Mouse (Mus musculus) liver, embryonic 12.5 days (tissue): ENCODE data around the gene Pde9a. TPM values are rescaled to one million over a fixed set of nuclear protein-coding genes. Genes with fewer than 3 reads are reported as not detected.

Source experiments
- ATAC-seq: fragments of 200-750 bp; cut with Nextera tagmentation; 2 replicates; pipeline ENCODE4 v1.8.0; 2017; ENCODE audit warnings: moderate number of reproducible peaks, mild to moderate bottlenecking, moderate library complexity
- H3K27ac ChIP-seq: fragments of 300-500 bp; sonication (generic); 2 replicates; pipeline ENCODE4 v1.5.1; 2016; ENCODE audit warnings: mild to moderate bottlenecking
- H3K27me3 ChIP-seq: fragments of 300-500 bp; sonication (generic); replicated peaks from 2 replicates; pipeline ENCODE4 v1.6.1; 2016; ENCODE audit warnings: mild to moderate bottlenecking, moderate library complexity
- H3K36me3 ChIP-seq: fragments of 300-500 bp; sonication (generic); 2 replicates; pipeline ENCODE4 v1.6.1; 2016; ENCODE audit warnings: mild to moderate bottlenecking, moderate library complexity
- H3K4me1 ChIP-seq: fragments of 300-500 bp; sonication (generic); 2 replicates; pipeline ENCODE4 v1.6.1; 2016
- H3K4me2 ChIP-seq: fragments of 300-500 bp; sonication (generic); 2 replicates; pipeline ENCODE4 v1.6.1; 2016; ENCODE audit warnings: mild to moderate bottlenecking, moderate library complexity
- H3K4me3 ChIP-seq: fragments of 300-500 bp; sonication (generic); 2 replicates; pipeline ENCODE4 v1.5.1; 2016; ENCODE audit warnings: mild to moderate bottlenecking, moderate library complexity
- H3K9ac ChIP-seq: fragments of 300-500 bp; sonication (generic); 2 replicates; pipeline ENCODE4 v1.6.1; 2016; ENCODE audit warnings: mild to moderate bottlenecking, moderate library complexity
- H3K9me3 ChIP-seq: fragments of 300-500 bp; sonication (generic); replicated peaks from 2 replicates; pipeline ENCODE4 v1.6.1; 2016; ENCODE audit warnings: mild to moderate bottlenecking, moderate library complexity
- WGBS: fragments of 180-500 bp; shearing (Covaris S2); methylation state at CpG from one replicate; pipeline ENCODE4 v1.1.7; 2016; ENCODE audit not compliant: insufficient replicate concordance; 5-methylcytosine and 5-hydroxymethylcytosine counted together
- polyA plus RNA-seq: library from polyadenylated mRNA; unstranded; fragments of >200 nt; fragmentation: Nextera tagmentation; extraction: Ambion mirVana; gene quantifications from 2 replicates; pipeline ENCODE4 v1.2.1, GENCODE M21; 2016

Gene Pde9a
- polyA plus RNA-seq, 1 experiment from 2014 or later: 5.6 TPM

- WGBS: 82% methylated on average over 4 of the region's 4 CpGs
- H3K9me3 ChIP-seq: no peaks in the 10 kb centered on the region
- H3K4me1 ChIP-seq: peaks cover 19% of the 10 kb centered on the region
- peaks cover 71% of the 10 kb centered on the region for H3K36me3 ChIP-seq
- H3K4me2 ChIP-seq: no peak overlapping the region
- no peak overlapping the region for H3K4me3 ChIP-seq
- ATAC-seq: no peak
- H3K27ac ChIP-seq: no peak overlapping the region
- H3K27me3 ChIP-seq: no peaks in the 10 kb centered on the region
- H3K9ac ChIP-seq: no peak overlapping the region
Measured at GRCm38 (mm10) chr17:31525114-31525513, 139.1 kb downstream of the Pde9a start.

GRCm38 (mm10) chr17:31525816-31526215, 139.8 kb downstream of the Pde9a start:
- H3K4me3 ChIP-seq: no peak overlapping the region
- H3K9ac ChIP-seq: no peak overlapping the region
- H3K4me1 ChIP-seq: peaks cover 16% of the 10 kb centered on the region
- no peaks in the 10 kb centered on the region for H3K9me3 ChIP-seq
- no peak overlapping the region for H3K27ac ChIP-seq
- 95% methylated on average over 3 of the region's 3 CpGs for WGBS
- H3K36me3 ChIP-seq: peaks cover 75% of the 10 kb centered on the region
- H3K4me2 ChIP-seq: no peak overlapping the region
- no peaks in the 10 kb centered on the region for H3K27me3 ChIP-seq
- no peak for ATAC-seq

Other genes with a start within 250 kb of the Pde9a start
- not detected in 2 replicates for gene Tff2, start 241.9 kb upstream of the Pde9a start, polyA plus RNA-seq
- 0.46 TPM in 1 of 2 replicates, not detected in the other for gene Tff1, start 220.9 kb upstream of the Pde9a start, polyA plus RNA-seq
- 0.24 and 0.33 TPM in 2 replicates for gene Tmprss3, start 187.2 kb upstream of the Pde9a start, polyA plus RNA-seq
- gene Ubash3a, start 178.3 kb upstream of the Pde9a start, polyA plus RNA-seq: 23.2 and 25.6 TPM in 2 replicates
- 0.25 and 0.32 TPM in 2 replicates for gene Rsph1, start 108.8 kb upstream of the Pde9a start, polyA plus RNA-seq
- gene Slc37a1, start 99.4 kb upstream of the Pde9a start, polyA plus RNA-seq: 4.4 and 5.4 TPM in 2 replicates
- 42.2 and 46.1 TPM in 2 replicates for gene Wdr4, start 133.8 kb downstream of the Pde9a start, polyA plus RNA-seq
- 214 and 215 TPM in 2 replicates for gene Ndufv3, start 133.9 kb downstream of the Pde9a start, polyA plus RNA-seq
- 15.4 and 16.7 TPM in 2 replicates for gene Pknox1, start 178.5 kb downstream of the Pde9a start, polyA plus RNA-seq